Mouse (Mus musculus): ENCODE measurements around the gene Clic1. TPM values are rescaled to one million over a fixed set of nuclear protein-coding genes. Genes with fewer than 3 reads are reported as not detected.
A peak's percentile ranks its signal among the peaks of the same experiment; 100 is the strongest.

The Clic1 gene
- polyA plus RNA-seq, 1 experiment from 2014 or later: 396 TPM

DNA sequence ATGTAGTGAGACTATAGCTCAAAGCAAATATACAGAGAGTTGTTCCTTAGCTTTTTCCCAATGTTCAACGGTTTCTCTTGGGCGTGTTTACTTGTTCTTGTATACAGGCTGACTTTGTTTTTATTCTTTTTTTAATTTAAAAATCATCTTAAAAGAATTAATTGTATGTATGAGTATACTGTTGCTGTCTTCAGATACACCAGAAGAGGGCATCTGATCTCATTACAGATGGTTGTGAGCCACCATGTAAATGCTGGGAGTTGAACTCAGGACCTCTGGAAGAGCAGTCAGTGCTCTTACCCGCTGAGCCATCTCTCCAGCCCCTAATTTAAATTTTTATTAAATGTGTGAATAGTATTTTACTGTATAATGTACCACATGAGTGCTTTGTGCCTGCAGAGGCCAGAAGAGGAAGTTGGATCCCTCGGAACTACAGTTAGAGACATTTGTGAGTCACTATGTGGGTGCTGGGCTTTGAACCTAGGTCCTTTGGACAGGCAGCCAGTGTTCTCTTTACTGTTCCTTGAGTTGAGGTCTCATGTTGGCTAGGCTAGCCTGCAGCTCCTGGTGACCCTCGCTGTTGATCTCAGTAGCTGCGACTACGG is 42.3 kb upstream of the Clic1 start:
- Histone ChIP-seq H3K4me2 (ENCODE audit: low read depth, low read length) (no peak overlapping the region), H3K9ac (ENCODE audit: low read length) (no peak overlapping the region), H3K27me3 (ENCODE audit: control insufficient read depth, insufficient read depth, low read length) (no peaks in the 10 kb centered on the region), H3K27ac (ENCODE audit: low read length) (no peak overlapping the region), H3K4me1 (ENCODE audit: control insufficient read depth, insufficient read depth, low read length) (peaks cover 10% of the 10 kb centered on the region), H3K4me3 (replicated peaks; ENCODE audit: low read length) (no peak overlapping the region), H3K9me3 (replicated peaks; ENCODE audit: control insufficient read depth, low read length) (no peaks in the 10 kb centered on the region), H3K36me3 (ENCODE audit: control insufficient read depth, insufficient read depth, low read length) (peaks cover 27% of the 10 kb centered on the region)
- WGBS: 92% methylated on average over 7 of the region's 7 CpGs
- ATAC-seq (ENCODE audit: insufficient read depth, low FRiP score): no peak

DNA sequence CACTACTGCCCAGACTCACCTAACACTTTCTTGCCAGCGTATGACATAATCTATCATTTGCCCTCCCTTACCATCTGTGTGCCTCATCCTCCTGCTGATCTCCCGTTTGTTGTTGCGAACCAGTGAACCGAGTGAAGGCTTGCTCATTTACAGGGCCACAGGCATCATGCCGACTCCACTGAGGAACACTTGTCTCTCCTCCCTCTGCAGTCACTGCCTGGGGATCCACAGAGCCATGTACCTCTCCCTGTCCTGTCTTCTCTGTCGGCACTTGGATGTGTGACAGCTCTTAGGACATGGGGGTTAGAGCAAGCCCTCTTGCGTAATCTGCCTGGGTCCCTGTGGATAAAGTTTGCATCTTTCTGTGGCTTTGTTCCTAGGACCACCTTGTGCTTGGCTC is 40.2 kb upstream of the Clic1 start:
- no peak for ATAC-seq (ENCODE audit: insufficient read depth, low FRiP score)
- Histone ChIP-seq H3K4me1 (ENCODE audit: control insufficient read depth, insufficient read depth, low read length) (no peaks in the 10 kb centered on the region), H3K27me3 (ENCODE audit: control insufficient read depth, insufficient read depth, low read length) (no peaks in the 10 kb centered on the region), H3K4me3 (replicated peaks; ENCODE audit: low read length) (no peak overlapping the region), H3K27ac (ENCODE audit: low read length) (no peak overlapping the region), H3K36me3 (ENCODE audit: control insufficient read depth, insufficient read depth, low read length) (peaks cover 40% of the 10 kb centered on the region), H3K9ac (ENCODE audit: low read length) (no peak overlapping the region), H3K4me2 (ENCODE audit: low read depth, low read length) (no peak overlapping the region), H3K9me3 (replicated peaks; ENCODE audit: control insufficient read depth, low read length) (no peaks in the 10 kb centered on the region)
- WGBS: 90% methylated on average over 7 of the region's 7 CpGs

DNA sequence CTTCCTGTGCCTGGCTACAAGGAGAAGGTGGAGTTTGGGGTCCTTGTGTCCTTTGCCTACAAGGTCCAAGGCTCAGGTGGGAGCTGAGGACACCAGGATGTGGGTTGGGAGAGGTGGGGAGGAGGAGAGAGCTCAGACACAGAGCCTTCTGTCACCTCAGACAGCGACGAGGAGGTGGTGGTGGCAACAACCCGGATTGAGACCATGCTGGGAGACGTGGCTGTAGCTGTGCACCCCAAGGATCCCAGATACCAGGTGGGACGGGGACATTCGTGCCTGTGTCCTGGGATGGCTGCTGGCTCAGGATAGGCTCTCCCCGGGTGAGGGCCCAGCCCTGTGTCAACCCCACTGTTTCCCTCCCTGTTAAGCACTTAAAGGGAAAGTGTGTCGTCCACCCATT is 38.3 kb upstream of the Clic1 start:
- Histone ChIP-seq H3K9me3 (replicated peaks; ENCODE audit: control insufficient read depth, low read length) (no peaks in the 10 kb centered on the region), H3K9ac (ENCODE audit: low read length) (no peak overlapping the region), H3K4me2 (ENCODE audit: low read depth, low read length) (no peak overlapping the region), H3K4me1 (ENCODE audit: control insufficient read depth, insufficient read depth, low read length) (peaks cover 4% of the 10 kb centered on the region), H3K36me3 (ENCODE audit: control insufficient read depth, insufficient read depth, low read length) (peaks cover 32% of the 10 kb centered on the region), H3K4me3 (replicated peaks; ENCODE audit: low read length) (no peak overlapping the region), H3K27ac (ENCODE audit: low read length) (no peak overlapping the region), H3K27me3 (ENCODE audit: control insufficient read depth, insufficient read depth, low read length) (no peaks in the 10 kb centered on the region)
- no peak for ATAC-seq (ENCODE audit: insufficient read depth, low FRiP score)
- 94% methylated on average over 8 of the region's 8 CpGs for WGBS

- WGBS: 81% methylated on average over 13 of the region's 13 CpGs
- no peaks in the 10 kb centered on the region for H3K27me3 ChIP-seq (ENCODE audit: control insufficient read depth, insufficient read depth, low read length)
- H3K4me3 ChIP-seq (replicated peaks; ENCODE audit: low read length): no peak overlapping the region
- no peak overlapping the region for H3K27ac ChIP-seq (ENCODE audit: low read length)
- H3K4me2 ChIP-seq (ENCODE audit: low read depth, low read length): no peak overlapping the region
- no peak for ATAC-seq (ENCODE audit: insufficient read depth, low FRiP score)
- H3K9ac ChIP-seq (ENCODE audit: low read length): no peak overlapping the region
- H3K9me3 ChIP-seq (replicated peaks; ENCODE audit: control insufficient read depth, low read length): no peaks in the 10 kb centered on the region
- H3K4me1 ChIP-seq (ENCODE audit: control insufficient read depth, insufficient read depth, low read length): peaks cover 8% of the 10 kb centered on the region
- peaks cover 32% of the 10 kb centered on the region for H3K36me3 ChIP-seq (ENCODE audit: control insufficient read depth, insufficient read depth, low read length)
Measured at GRCm38 (mm10) chr17:35012430-35012829, 37.3 kb upstream of the Clic1 start.

DNA sequence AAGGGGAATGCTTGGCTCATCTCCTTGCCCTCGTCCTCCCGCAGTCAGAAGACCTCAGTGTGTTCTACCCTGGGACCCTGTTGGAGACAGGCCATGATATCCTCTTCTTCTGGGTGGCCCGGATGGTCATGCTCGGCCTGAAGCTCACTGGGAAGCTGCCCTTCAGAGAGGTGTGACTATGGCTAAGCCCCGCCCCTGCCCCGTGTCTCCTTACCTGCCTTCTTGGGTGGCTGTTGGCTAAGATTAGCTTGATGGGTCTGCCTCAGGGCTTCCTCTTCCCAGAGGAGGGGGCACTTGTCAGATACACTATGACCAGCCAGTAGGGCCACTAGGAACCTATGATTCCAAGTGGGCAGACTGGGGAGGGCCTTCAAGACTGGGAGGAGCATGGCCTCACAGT is 36.5 kb upstream of the Clic1 start:
- Histone ChIP-seq H3K4me2 (ENCODE audit: low read depth, low read length) (no peak overlapping the region), H3K27ac (ENCODE audit: low read length) (no peak overlapping the region), H3K9ac (ENCODE audit: low read length) (no peak overlapping the region), H3K4me3 (replicated peaks; ENCODE audit: low read length) (no peak overlapping the region), H3K4me1 (ENCODE audit: control insufficient read depth, insufficient read depth, low read length) (peaks cover 8% of the 10 kb centered on the region), H3K36me3 (ENCODE audit: control insufficient read depth, insufficient read depth, low read length) (peaks cover 32% of the 10 kb centered on the region), H3K27me3 (ENCODE audit: control insufficient read depth, insufficient read depth, low read length) (no peaks in the 10 kb centered on the region), H3K9me3 (replicated peaks; ENCODE audit: control insufficient read depth, low read length) (no peaks in the 10 kb centered on the region)
- ATAC-seq (ENCODE audit: insufficient read depth, low FRiP score): no peak
- WGBS: 76% methylated on average over 6 of the region's 6 CpGs

GRCm38 (mm10) chr17:35015296-35015695 is 34.5 kb upstream of the Clic1 start:
- no peaks in the 10 kb centered on the region for H3K27me3 ChIP-seq (ENCODE audit: control insufficient read depth, insufficient read depth, low read length)
- WGBS: 87% methylated on average over 16 of the region's 16 CpGs
- H3K9me3 ChIP-seq (replicated peaks; ENCODE audit: control insufficient read depth, low read length): no peaks in the 10 kb centered on the region
- H3K27ac ChIP-seq (ENCODE audit: low read length): no peak overlapping the region
- H3K4me3 ChIP-seq (replicated peaks; ENCODE audit: low read length): no peak overlapping the region
- H3K4me1 ChIP-seq (ENCODE audit: control insufficient read depth, insufficient read depth, low read length): peaks cover 8% of the 10 kb centered on the region
- no peak overlapping the region for H3K4me2 ChIP-seq (ENCODE audit: low read depth, low read length)
- H3K36me3 ChIP-seq (ENCODE audit: control insufficient read depth, insufficient read depth, low read length): peaks cover 27% of the 10 kb centered on the region
- no peak for ATAC-seq (ENCODE audit: insufficient read depth, low FRiP score)
- no peak overlapping the region for H3K9ac ChIP-seq (ENCODE audit: low read length)

GRCm38 (mm10) chr17:35016376-35016775 is 33.4 kb upstream of the Clic1 start, which contains the start of gene Vwa7:
Gene Vwa7, plus strand, starts transcription at chr17:35016579.
- Histone ChIP-seq H3K27ac (ENCODE audit: low read length) (peak within 1 kb of the TSS; percentile 61), H3K9ac (ENCODE audit: low read length) (peak within 1 kb of the TSS; percentile 54; the same call in 1 of the 2 replicates), H3K4me2 (ENCODE audit: low read depth, low read length) (no peak within 1 kb of the TSS), H3K4me3 (replicated peaks; ENCODE audit: low read length) (no peak within 1 kb of the TSS), H3K9me3 (replicated peaks; ENCODE audit: control insufficient read depth, low read length) (no peaks in the 10 kb centered on the region), H3K27me3 (ENCODE audit: control insufficient read depth, insufficient read depth, low read length) (no peaks in the 10 kb centered on the region), H3K36me3 (ENCODE audit: control insufficient read depth, insufficient read depth, low read length) (peaks cover 22% of the 10 kb centered on the region), H3K4me1 (ENCODE audit: control insufficient read depth, insufficient read depth, low read length) (peaks cover 13% of the 10 kb centered on the region)
- ATAC-seq (ENCODE audit: insufficient read depth, low FRiP score): peak; percentile 48; the same call in 1 of the 2 replicates
- WGBS: 48% methylated on average over 12 of the region's 12 CpGs

DNA sequence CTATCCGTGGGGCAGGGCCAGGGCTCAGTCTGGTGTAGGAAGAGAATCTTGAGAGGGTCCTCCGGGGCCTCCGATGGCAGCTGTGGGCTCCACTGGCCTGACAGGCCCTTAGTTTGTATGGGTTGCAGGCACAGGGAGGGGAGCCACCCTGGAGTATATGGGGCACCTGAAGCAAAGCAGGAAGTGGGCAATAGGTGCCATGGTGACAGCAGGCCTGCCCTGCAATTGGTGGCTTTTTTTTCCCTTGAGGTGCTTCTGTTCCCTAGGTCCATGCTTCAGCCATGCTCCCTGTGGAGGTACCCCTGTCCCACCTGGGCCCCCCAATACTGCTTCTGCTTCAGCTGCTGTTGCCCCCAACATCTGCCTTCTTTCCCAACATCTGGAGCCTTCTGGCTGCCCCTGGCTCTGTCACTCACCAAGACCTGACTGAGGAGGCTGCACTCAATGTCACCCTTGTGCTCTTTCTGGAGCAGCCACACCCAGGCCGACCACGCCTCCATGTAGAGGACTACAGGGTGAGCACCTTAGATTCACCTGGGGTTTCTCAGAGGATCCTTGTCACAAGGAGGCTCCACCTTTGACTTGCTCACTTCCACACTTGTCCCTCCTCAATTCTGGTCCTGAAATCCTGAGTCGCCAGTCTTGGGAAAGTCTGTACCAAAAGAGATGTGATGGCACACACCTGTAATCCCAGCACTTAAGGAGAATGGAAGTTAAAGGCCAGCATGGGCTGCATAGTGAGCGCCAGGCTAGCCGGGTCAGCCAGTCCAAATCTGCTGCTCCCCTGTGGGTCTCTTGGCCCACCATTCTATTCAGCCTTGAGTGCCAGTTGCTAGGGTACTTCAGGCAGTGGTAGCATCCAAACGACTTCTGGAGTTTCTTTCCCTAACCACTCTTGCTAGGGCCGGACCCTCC is 32.7 kb upstream of the Clic1 start:
- no peak for ATAC-seq (ENCODE audit: insufficient read depth, low FRiP score)
- H3K27me3 ChIP-seq (ENCODE audit: control insufficient read depth, insufficient read depth, low read length): no peaks in the 10 kb centered on the region
- peak overlapping the region; percentile 61 for H3K27ac ChIP-seq (ENCODE audit: low read length)
- no peaks in the 10 kb centered on the region for H3K9me3 ChIP-seq (replicated peaks; ENCODE audit: control insufficient read depth, low read length)
- H3K4me2 ChIP-seq (ENCODE audit: low read depth, low read length): no peak overlapping the region
- H3K9ac ChIP-seq (ENCODE audit: low read length): peak overlapping the region; percentile 54; the same call in 1 of the 2 replicates
- H3K4me3 ChIP-seq (replicated peaks; ENCODE audit: low read length): no peak overlapping the region
- peaks cover 19% of the 10 kb centered on the region for H3K4me1 ChIP-seq (ENCODE audit: control insufficient read depth, insufficient read depth, low read length)
- H3K36me3 ChIP-seq (ENCODE audit: control insufficient read depth, insufficient read depth, low read length): peaks cover 22% of the 10 kb centered on the region
- 74% methylated on average over 10 of the region's 10 CpGs for WGBS

DNA sequence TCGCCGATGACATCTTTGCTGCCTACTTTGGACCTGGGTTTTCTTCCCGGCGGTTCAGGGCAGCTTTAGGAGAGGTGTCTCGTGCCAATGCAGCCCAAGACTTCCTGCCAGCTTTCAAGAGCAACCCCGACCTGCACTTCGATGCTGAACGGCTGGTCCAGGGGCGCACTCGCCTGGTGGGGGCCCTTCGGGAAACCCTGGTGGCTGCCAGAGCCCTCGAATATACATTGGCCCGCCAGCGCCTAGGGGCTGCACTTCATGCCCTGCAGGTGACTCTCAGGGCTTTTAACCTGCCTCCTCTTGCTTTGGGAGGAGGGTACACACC is 32.1 kb upstream of the Clic1 start:
- ATAC-seq (ENCODE audit: insufficient read depth, low FRiP score): no peak
- Histone ChIP-seq H3K9me3 (replicated peaks; ENCODE audit: control insufficient read depth, low read length) (no peaks in the 10 kb centered on the region), H3K27ac (ENCODE audit: low read length) (no peak overlapping the region), H3K27me3 (ENCODE audit: control insufficient read depth, insufficient read depth, low read length) (no peaks in the 10 kb centered on the region), H3K4me1 (ENCODE audit: control insufficient read depth, insufficient read depth, low read length) (peaks cover 21% of the 10 kb centered on the region), H3K36me3 (ENCODE audit: control insufficient read depth, insufficient read depth, low read length) (peaks cover 20% of the 10 kb centered on the region), H3K4me3 (replicated peaks; ENCODE audit: low read length) (no peak overlapping the region), H3K4me2 (ENCODE audit: low read depth, low read length) (no peak overlapping the region), H3K9ac (ENCODE audit: low read length) (no peak overlapping the region)
- 66% methylated on average over 14 of the region's 14 CpGs for WGBS
